Mouse (Mus musculus) urinary bladder, postnatal 4 days (tissue): ENCODE data around the gene Elfn1.

Source experiments
- DNase-seq, 2 experiments: peaks; one replicate each; pipeline ENCODE4 v3.0.0; 2021 to 2022; ENCODE audit warnings: low spot score in 2 of 2

The Elfn1 gene

GRCm38 (mm10) chr5:140023941-140024500 is 116.3 kb downstream of the Elfn1 start:
- peak in 1 of 2 experiments; percentile 38 for DNase-seq
